Mouse (Mus musculus): ENCODE measurements around the gene Sftpa1. TPM values are rescaled to one million over a fixed set of nuclear protein-coding genes. Genes with fewer than 3 reads are reported as not detected.

Gene Sftpa1
- polyA plus RNA-seq, 1 experiment from 2014 or later, result not detected

DNA sequence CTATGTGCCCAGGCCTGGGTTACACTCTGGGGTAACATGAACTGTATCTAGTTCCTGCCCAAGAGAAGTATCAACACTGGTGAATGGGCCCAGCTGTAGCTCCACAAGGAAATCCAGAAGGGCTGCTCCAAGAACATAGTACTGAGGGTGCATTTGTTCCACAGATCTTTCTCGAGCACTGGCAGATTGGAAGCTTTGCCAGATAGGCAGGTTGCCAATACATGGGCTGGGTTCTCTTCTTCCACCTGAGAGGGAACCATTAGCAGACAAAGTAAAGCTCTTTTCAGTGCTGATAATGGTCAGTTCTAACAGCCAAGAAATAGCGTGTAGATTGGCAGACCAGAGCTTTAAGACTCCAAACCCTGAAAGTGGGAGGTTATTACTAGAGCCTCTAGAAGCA is 15.8 kb downstream of the Sftpa1 start:
- Histone ChIP-seq H3K9me3 (ENCODE audit: control insufficient read depth, low read length) (no peaks in the 10 kb centered on the region), H3K4me2 (replicated peaks) (no peak overlapping the region), H3K9ac (no peak overlapping the region), H3K4me1 (replicated peaks; ENCODE audit: control insufficient read depth, insufficient read depth, low read length) (no peaks in the 10 kb centered on the region), H3K4me3 (replicated peaks; ENCODE audit: low read length) (no peak overlapping the region), H3K36me3 (replicated peaks; ENCODE audit: control insufficient read depth, insufficient read depth) (no peaks in the 10 kb centered on the region), H3K27me3 (ENCODE audit: control insufficient read depth, insufficient read depth, low read length) (no peaks in the 10 kb centered on the region), H3K27ac (no peak overlapping the region)
- DNase-seq (ENCODE audit: low spot score), result no peak
- WGBS, result 90% methylated on average over 2 of the region's 2 CpGs
- no peak for ATAC-seq (ENCODE audit: low FRiP score)

DNA sequence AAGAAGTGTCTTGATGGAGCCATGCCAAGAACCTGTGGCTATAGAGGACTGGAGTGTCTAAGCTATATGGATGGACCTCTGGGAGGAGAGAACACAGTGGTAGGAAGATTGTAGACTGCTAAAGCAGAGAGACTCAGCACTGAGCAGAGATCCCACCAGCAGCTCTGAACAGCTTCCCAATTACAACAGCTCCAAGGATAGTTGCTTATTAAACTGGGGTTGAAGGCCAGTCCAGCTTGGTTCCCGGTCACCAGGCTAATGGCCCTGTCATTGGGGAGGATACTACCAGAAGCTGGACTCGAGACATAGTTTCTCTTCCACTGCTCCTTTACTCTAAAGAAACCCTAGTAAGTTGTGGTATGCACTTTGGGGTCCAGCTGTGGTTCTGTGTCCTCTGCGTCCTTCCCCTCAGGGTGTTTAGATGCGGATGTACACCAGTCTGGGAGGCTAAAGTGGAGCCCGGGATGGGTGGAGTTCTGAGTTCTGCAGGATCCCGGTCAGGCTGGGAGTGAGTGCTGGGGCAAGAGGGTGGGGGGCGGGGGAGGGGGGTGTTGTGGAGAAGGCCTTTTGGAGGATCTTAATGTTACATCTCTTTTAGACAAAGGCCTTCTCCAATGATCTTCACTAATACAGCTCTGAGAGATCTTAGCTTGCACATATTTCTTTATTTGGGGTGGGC is 19.8 kb downstream of the Sftpa1 start, which contains the start of gene Mbl1:
Gene Mbl1, plus strand, starts transcription at position 239 of the 679 bp plus-strand sequence.
- H3K9me3 ChIP-seq (ENCODE audit: control insufficient read depth, low read length), result no peaks in the 10 kb centered on the region
- H3K27ac ChIP-seq, result no peak within 1 kb of the TSS
- H3K36me3 ChIP-seq (replicated peaks; ENCODE audit: control insufficient read depth, insufficient read depth), result no peaks in the 10 kb centered on the region
- ATAC-seq (ENCODE audit: low FRiP score) (no peak), DNase-seq (ENCODE audit: low spot score) (no peak)
- H3K4me1 ChIP-seq (replicated peaks; ENCODE audit: control insufficient read depth, insufficient read depth, low read length), result no peaks in the 10 kb centered on the region
- WGBS, result 95% methylated on average over 7 of the region's 7 CpGs
- H3K4me2 ChIP-seq (replicated peaks), result no peak within 1 kb of the TSS
- H3K4me3 ChIP-seq (replicated peaks; ENCODE audit: low read length), result no peak within 1 kb of the TSS
- H3K27me3 ChIP-seq (ENCODE audit: control insufficient read depth, insufficient read depth, low read length), result no peaks in the 10 kb centered on the region
- no peak within 1 kb of the TSS for H3K9ac ChIP-seq

DNA sequence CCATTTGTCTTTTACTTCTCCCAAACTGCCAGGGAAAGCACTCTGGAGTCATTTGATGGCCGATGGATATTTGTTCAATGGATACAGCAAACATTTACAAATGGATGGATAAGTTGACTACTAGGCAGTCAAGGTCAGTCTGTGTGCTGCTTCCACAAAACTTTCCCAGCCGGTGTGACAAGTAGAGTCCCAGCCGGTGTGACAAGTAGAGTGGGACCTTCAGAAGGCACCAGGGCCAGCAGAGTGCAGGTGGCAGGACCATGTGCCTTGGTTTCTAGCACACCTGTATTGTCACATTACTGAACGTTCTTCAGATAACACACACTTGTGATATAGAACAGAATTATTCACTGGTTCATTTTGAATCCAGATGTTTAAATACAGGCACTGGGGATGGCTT is 28.5 kb downstream of the Sftpa1 start:
- no peak overlapping the region for H3K9ac ChIP-seq
- H3K4me1 ChIP-seq (replicated peaks; ENCODE audit: control insufficient read depth, insufficient read depth, low read length), result no peaks in the 10 kb centered on the region
- DNase-seq (ENCODE audit: low spot score), result no peak
- no peak overlapping the region for H3K4me3 ChIP-seq (replicated peaks; ENCODE audit: low read length)
- no peaks in the 10 kb centered on the region for H3K27me3 ChIP-seq (ENCODE audit: control insufficient read depth, insufficient read depth, low read length)
- ATAC-seq (ENCODE audit: low FRiP score), result no peak
- no peaks in the 10 kb centered on the region for H3K36me3 ChIP-seq (replicated peaks; ENCODE audit: control insufficient read depth, insufficient read depth)
- H3K27ac ChIP-seq, result no peak overlapping the region
- H3K9me3 ChIP-seq (ENCODE audit: control insufficient read depth, low read length), result no peaks in the 10 kb centered on the region
- H3K4me2 ChIP-seq (replicated peaks), result no peak overlapping the region
- WGBS, result 88% methylated on average over 4 of the region's 4 CpGs

DNA sequence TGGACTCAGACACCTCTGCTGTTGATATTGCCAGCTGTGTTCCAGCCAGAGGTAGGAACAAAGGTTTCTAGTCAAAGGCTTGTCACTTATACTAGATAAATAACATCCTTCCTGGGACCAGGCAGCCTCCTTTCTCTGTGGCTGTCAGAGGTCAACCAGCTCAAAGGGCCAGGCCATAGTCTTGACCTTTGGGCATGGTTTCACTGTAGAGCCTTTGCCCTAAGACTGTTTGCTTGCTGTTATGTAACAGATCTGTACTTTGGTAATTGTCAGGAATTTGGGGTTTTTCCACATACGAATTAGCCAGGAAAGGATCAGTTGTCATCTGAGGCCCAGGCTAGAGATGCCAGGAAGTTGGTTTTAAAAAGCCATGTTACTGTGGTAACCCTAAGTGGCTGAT is 29.2 kb downstream of the Sftpa1 start:
- H3K27ac ChIP-seq, result no peak overlapping the region
- no peak for DNase-seq (ENCODE audit: low spot score)
- ATAC-seq (ENCODE audit: low FRiP score), result no peak
- H3K4me1 ChIP-seq (replicated peaks; ENCODE audit: control insufficient read depth, insufficient read depth, low read length), result no peaks in the 10 kb centered on the region
- no peak overlapping the region for H3K4me3 ChIP-seq (replicated peaks; ENCODE audit: low read length)
- H3K9ac ChIP-seq, result no peak overlapping the region
- H3K9me3 ChIP-seq (ENCODE audit: control insufficient read depth, low read length), result no peaks in the 10 kb centered on the region
- no peaks in the 10 kb centered on the region for H3K36me3 ChIP-seq (replicated peaks; ENCODE audit: control insufficient read depth, insufficient read depth)
- WGBS, result 55% methylated on average over 1 of the region's 1 CpGs
- no peaks in the 10 kb centered on the region for H3K27me3 ChIP-seq (ENCODE audit: control insufficient read depth, insufficient read depth, low read length)
- no peak overlapping the region for H3K4me2 ChIP-seq (replicated peaks)

DNA sequence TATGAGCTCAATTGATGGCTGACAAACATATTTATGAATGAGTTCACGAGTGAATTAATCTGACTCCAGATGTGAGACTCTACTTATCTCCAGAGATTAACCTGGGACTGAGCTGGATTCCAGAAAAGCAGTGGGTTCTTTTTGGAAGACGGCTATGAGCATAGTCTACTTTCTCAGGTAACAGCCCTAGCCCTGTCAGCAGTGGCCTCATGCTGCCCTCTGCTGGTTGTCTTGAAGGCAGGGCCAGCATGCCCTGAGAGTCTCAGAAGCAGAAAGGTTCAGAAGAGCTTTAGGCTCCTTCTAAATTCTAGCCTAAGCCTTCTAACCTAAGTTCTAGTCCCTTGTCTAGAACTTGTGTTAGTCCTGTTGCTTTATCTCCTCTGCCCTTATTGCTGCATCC is 31.1 kb downstream of the Sftpa1 start:
- H3K9me3 ChIP-seq (ENCODE audit: control insufficient read depth, low read length), result no peaks in the 10 kb centered on the region
- no peak overlapping the region for H3K4me3 ChIP-seq (replicated peaks; ENCODE audit: low read length)
- no peak overlapping the region for H3K27ac ChIP-seq
- no peak overlapping the region for H3K9ac ChIP-seq
- H3K4me2 ChIP-seq (replicated peaks), result no peak overlapping the region
- 25% methylated on average over 2 of the region's 2 CpGs for WGBS
- DNase-seq (ENCODE audit: low spot score) (peak; percentile 46), ATAC-seq (ENCODE audit: low FRiP score) (no peak)
- no peaks in the 10 kb centered on the region for H3K27me3 ChIP-seq (ENCODE audit: control insufficient read depth, insufficient read depth, low read length)
- no peaks in the 10 kb centered on the region for H3K36me3 ChIP-seq (replicated peaks; ENCODE audit: control insufficient read depth, insufficient read depth)
- no peaks in the 10 kb centered on the region for H3K4me1 ChIP-seq (replicated peaks; ENCODE audit: control insufficient read depth, insufficient read depth, low read length)

DNA sequence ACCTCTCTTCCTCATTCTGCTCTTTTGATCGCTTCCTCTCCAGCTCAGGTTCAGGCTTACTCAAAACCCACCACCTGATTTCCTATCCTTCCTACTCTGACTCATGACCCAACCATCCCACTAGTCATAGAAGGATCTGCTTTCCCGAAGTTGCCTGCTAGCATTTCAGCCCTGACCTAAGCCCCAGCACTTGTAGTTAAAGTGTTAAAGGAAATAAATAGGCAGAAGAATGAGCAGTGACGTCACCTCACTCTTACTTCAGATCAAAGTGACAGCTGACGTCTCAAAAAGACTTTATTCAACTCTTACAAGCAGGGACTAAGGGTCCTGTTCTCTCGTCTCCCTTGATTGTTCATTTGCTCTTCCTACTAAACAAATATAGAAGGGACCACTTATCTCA is 35.7 kb downstream of the Sftpa1 start:
- Histone ChIP-seq H3K4me1 (replicated peaks; ENCODE audit: control insufficient read depth, insufficient read depth, low read length) (no peaks in the 10 kb centered on the region), H3K4me3 (replicated peaks; ENCODE audit: low read length) (no peak overlapping the region), H3K9me3 (ENCODE audit: control insufficient read depth, low read length) (no peaks in the 10 kb centered on the region), H3K27ac (no peak overlapping the region), H3K9ac (no peak overlapping the region), H3K36me3 (replicated peaks; ENCODE audit: control insufficient read depth, insufficient read depth) (no peaks in the 10 kb centered on the region), H3K27me3 (ENCODE audit: control insufficient read depth, insufficient read depth, low read length) (no peaks in the 10 kb centered on the region), H3K4me2 (replicated peaks) (no peak overlapping the region)
- 67% methylated on average over 5 of the region's 5 CpGs for WGBS
- no peak for ATAC-seq (ENCODE audit: low FRiP score)
- DNase-seq (ENCODE audit: low spot score), result no peak

DNA sequence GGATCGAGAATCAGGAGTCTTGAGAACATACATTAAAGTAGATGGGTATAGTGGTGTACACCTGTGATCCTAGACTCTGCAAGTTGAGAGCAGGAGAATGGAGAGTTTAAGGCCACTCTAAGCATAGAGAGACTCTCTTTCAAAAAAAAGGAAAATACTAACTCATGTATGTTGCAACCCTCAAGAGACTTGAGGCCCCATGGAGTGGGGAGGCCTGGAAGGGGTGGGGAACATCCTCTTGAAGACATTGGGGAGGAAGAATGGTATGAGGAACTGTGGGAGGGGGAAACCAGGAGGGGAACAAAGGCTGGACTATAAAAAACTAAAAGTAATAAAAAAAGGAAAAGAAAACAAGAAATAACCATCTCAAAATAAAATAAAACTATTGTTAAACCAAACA is 37.0 kb downstream of the Sftpa1 start:
- H3K36me3 ChIP-seq (replicated peaks; ENCODE audit: control insufficient read depth, insufficient read depth), result no peaks in the 10 kb centered on the region
- H3K27me3 ChIP-seq (ENCODE audit: control insufficient read depth, insufficient read depth, low read length), result no peaks in the 10 kb centered on the region
- no peaks in the 10 kb centered on the region for H3K9me3 ChIP-seq (ENCODE audit: control insufficient read depth, low read length)
- no peak overlapping the region for H3K27ac ChIP-seq
- no peak overlapping the region for H3K4me3 ChIP-seq (replicated peaks; ENCODE audit: low read length)
- 94% methylated on average over 1 of the region's 1 CpGs for WGBS
- H3K9ac ChIP-seq, result no peak overlapping the region
- H3K4me1 ChIP-seq (replicated peaks; ENCODE audit: control insufficient read depth, insufficient read depth, low read length), result no peaks in the 10 kb centered on the region
- DNase-seq (ENCODE audit: low spot score) (no peak), ATAC-seq (ENCODE audit: low FRiP score) (no peak)
- H3K4me2 ChIP-seq (replicated peaks), result no peak overlapping the region

DNA sequence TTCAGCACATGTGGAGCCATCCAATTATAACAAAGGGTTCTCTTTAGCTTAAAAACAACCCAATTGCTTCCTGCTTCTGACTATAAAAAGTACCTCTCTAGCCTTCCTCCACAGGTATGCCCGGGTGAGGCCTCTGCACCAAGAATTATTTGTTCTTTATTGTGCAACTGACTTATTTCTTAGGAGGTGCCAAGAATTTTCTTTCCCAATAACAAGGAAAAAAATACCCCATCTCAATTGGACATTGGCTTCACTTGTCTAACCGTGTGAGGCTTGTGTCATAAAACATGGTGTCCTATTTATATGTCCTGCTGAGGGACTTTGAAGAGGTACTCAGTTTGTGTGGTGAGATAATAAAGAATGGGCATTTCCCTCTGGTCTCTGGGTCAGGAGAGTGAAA is 38.9 kb downstream of the Sftpa1 start:
- WGBS, result 89% methylated on average over 2 of the region's 2 CpGs
- Histone ChIP-seq H3K27ac (no peak overlapping the region), H3K9me3 (ENCODE audit: control insufficient read depth, low read length) (no peaks in the 10 kb centered on the region), H3K4me3 (replicated peaks; ENCODE audit: low read length) (no peak overlapping the region), H3K9ac (no peak overlapping the region), H3K36me3 (replicated peaks; ENCODE audit: control insufficient read depth, insufficient read depth) (no peaks in the 10 kb centered on the region), H3K4me2 (replicated peaks) (no peak overlapping the region), H3K4me1 (replicated peaks; ENCODE audit: control insufficient read depth, insufficient read depth, low read length) (no peaks in the 10 kb centered on the region), H3K27me3 (ENCODE audit: control insufficient read depth, insufficient read depth, low read length) (no peaks in the 10 kb centered on the region)
- ATAC-seq (ENCODE audit: low FRiP score) (no peak), DNase-seq (ENCODE audit: low spot score) (no peak)

DNA sequence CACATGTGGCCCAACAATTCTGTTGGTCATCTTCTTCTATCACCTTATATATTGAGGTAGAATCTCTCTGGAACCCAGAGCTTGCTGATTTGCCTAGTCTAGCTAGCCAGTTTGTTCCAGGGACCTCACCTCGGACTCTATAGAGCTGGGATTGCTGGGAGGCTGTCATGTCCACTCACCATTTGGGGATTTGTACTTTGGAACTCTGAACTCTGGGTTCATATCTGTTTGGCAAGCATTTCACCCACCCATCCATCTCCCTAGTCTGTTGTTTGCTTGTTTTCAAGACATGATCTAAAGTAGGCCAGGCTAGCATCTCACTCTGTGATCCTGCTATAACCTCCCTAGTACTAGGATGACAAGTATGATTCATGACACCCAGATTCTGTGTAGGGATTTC is 43.2 kb downstream of the Sftpa1 start:
- no peaks in the 10 kb centered on the region for H3K36me3 ChIP-seq (replicated peaks; ENCODE audit: control insufficient read depth, insufficient read depth)
- 84% methylated on average over 1 of the region's 1 CpGs for WGBS
- no peak overlapping the region for H3K9ac ChIP-seq
- H3K4me2 ChIP-seq (replicated peaks), result no peak overlapping the region
- no peak for ATAC-seq (ENCODE audit: low FRiP score)
- DNase-seq (ENCODE audit: low spot score), result no peak
- H3K27ac ChIP-seq, result no peak overlapping the region
- no peaks in the 10 kb centered on the region for H3K9me3 ChIP-seq (ENCODE audit: control insufficient read depth, low read length)
- no peaks in the 10 kb centered on the region for H3K4me1 ChIP-seq (replicated peaks; ENCODE audit: control insufficient read depth, insufficient read depth, low read length)
- no peak overlapping the region for H3K4me3 ChIP-seq (replicated peaks; ENCODE audit: low read length)
- no peaks in the 10 kb centered on the region for H3K27me3 ChIP-seq (ENCODE audit: control insufficient read depth, insufficient read depth, low read length)
